Mouse (Mus musculus): ENCODE measurements around the gene Bach1. TPM values are rescaled to one million over a fixed set of nuclear protein-coding genes. Genes with fewer than 3 reads are reported as not detected.

Bach1 gene
- total and polyA plus RNA-seq, 3 experiments: 11.4 to 20.9 (median 13.4) TPM

- peak; percentile 46; the same call in 1 of the 2 replicates for TF ChIP-seq MAFK (IDR thresholded peaks at IDR 0.05; ENCODE audit: insufficient replicate concordance, low read length)
- no peak for TF ChIP-seq ZC3H11A (IDR thresholded peaks at IDR 0.05; ENCODE audit: low read depth, low read length)
- no peak for TF ChIP-seq GABPA (IDR thresholded peaks at IDR 0.05; ENCODE audit: insufficient replicate concordance, low read depth, low read length)
- no peak for TF ChIP-seq NRF1 (IDR thresholded peaks at IDR 0.05; ENCODE audit: low read depth, low read length)
- peak; percentile 88; the same call in 1 of the 2 replicates for TF ChIP-seq TBP (conservative IDR thresholded peaks at IDR 0.05; ENCODE audit: low read depth, low read length)
- TF ChIP-seq ZNF384 (IDR thresholded peaks at IDR 0.05; ENCODE audit: low read depth, low read length): peak; percentile 40; the same call in 1 of the 2 replicates
- peak; percentile 61; the same call in 1 of the 2 replicates for TF ChIP-seq MYC (IDR thresholded peaks at IDR 0.05; ENCODE audit: low read depth, low read length)
- TF ChIP-seq TCF12 (IDR thresholded peaks at IDR 0.05; ENCODE audit: low read depth, low read length): peak; percentile 87
- no peak for TF ChIP-seq UBTF (IDR thresholded peaks at IDR 0.05; ENCODE audit: low read depth, low read length)
- 0 out of 2 replicates have a peak, but pooled peaks have one; percentile 47 for TF ChIP-seq RCOR1 (conservative IDR thresholded peaks at IDR 0.05; ENCODE audit: low read depth, low read length)
- TF ChIP-seq HCFC1 (IDR thresholded peaks at IDR 0.05; ENCODE audit: low read depth, low read length): peak; percentile 73
- TF ChIP-seq RAD21 (IDR thresholded peaks at IDR 0.05; ENCODE audit: low read depth, low read length): no peak
- no peak for TF ChIP-seq E2F4 (IDR thresholded peaks at IDR 0.05; ENCODE audit: insufficient replicate concordance, low read depth, low read length)
- no peak for TF ChIP-seq SMC3 (IDR thresholded peaks at IDR 0.05; ENCODE audit: low read depth, low read length)
- no peak; a peak in 1 of 4 replicates for TF ChIP-seq CTCF (conservative IDR thresholded peaks at IDR 0.05 in 1 of 2, IDR thresholded peaks at IDR 0.05 in 1 of 2; ENCODE audit: low read depth in 2 of 2, low read length in 2 of 2)
- peak; percentile 54; the same call in 1 of the 2 replicates for TF ChIP-seq IRF4 (IDR thresholded peaks at IDR 0.05; ENCODE audit: low read depth, low read length)
- peak; percentile 62; the same call in 1 of the 2 replicates for TF ChIP-seq CHD1 (IDR thresholded peaks at IDR 0.05; ENCODE audit: low read depth, low read length)
- TF ChIP-seq SIN3A (IDR thresholded peaks at IDR 0.05; ENCODE audit: low read length): peak; percentile 75
- TF ChIP-seq JUN (IDR thresholded peaks at IDR 0.05; ENCODE audit: insufficient read depth, low read depth, low read length): peak; percentile 66; the same call in 1 of the 2 replicates
- TF ChIP-seq ETS1 (conservative IDR thresholded peaks at IDR 0.05; ENCODE audit: low read depth, low read length): peak; percentile 44; the same call in 1 of the 2 replicates
- peak; percentile 83 for TF ChIP-seq POLR2A (IDR thresholded peaks at IDR 0.05; ENCODE audit: low read depth, low read length)
- no peak for TF ChIP-seq ZKSCAN1 (IDR thresholded peaks at IDR 0.05; ENCODE audit: borderline replicate concordance, low read depth, low read length)
- TF ChIP-seq USF1 (IDR thresholded peaks at IDR 0.05; ENCODE audit: low read depth, low read length): no peak
- TF ChIP-seq NELFE (IDR thresholded peaks at IDR 0.05; ENCODE audit: low read depth, low read length): peak; percentile 85
- TF ChIP-seq USF2 (conservative IDR thresholded peaks at IDR 0.05; ENCODE audit: low read depth, low read length): no peak
- peak; percentile 92 for TF ChIP-seq MXI1 (IDR thresholded peaks at IDR 0.05; ENCODE audit: low read depth, low read length)
- TF ChIP-seq MAZ (IDR thresholded peaks at IDR 0.05; ENCODE audit: low read depth, low read length): peak; percentile 65; the same call in 1 of the 2 replicates
- peak; percentile 64; the same call in 1 of the 2 replicates for TF ChIP-seq POLR2AphosphoS2 (IDR thresholded peaks at IDR 0.05; ENCODE audit: low read depth, low read length)
- peak; percentile 78 for TF ChIP-seq ZMIZ1 (IDR thresholded peaks at IDR 0.05; ENCODE audit: low read depth, low read length)
- peak; percentile 49; the same call in 1 of the 2 replicates for TF ChIP-seq MEF2A (IDR thresholded peaks at IDR 0.05; ENCODE audit: borderline replicate concordance, low read depth, low read length)
- TF ChIP-seq JUND (conservative IDR thresholded peaks at IDR 0.05; ENCODE audit: low read depth, low read length): peak; percentile 82
- TF ChIP-seq EP300 (IDR thresholded peaks at IDR 0.05; ENCODE audit: low read length): peak; percentile 49; the same call in 1 of the 2 replicates
- TF ChIP-seq ELF1 (IDR thresholded peaks at IDR 0.05; ENCODE audit: low read depth, low read length): peak; percentile 92
- 0 out of 2 replicates have a peak, but pooled peaks have one; percentile 50 for TF ChIP-seq KAT2A (IDR thresholded peaks at IDR 0.05; ENCODE audit: insufficient replicate concordance, low read length)
- TF ChIP-seq PAX5 (IDR thresholded peaks at IDR 0.05; ENCODE audit: low read length): no peak
- TF ChIP-seq CHD2 (IDR thresholded peaks at IDR 0.05; ENCODE audit: low read length): peak; percentile 73; the same call in 1 of the 2 replicates
- peak; percentile 28; the same call in 1 of the 2 replicates for TF ChIP-seq BHLHE40 (IDR thresholded peaks at IDR 0.05; ENCODE audit: low read depth, low read length)
- TF ChIP-seq MAX (IDR thresholded peaks at IDR 0.05; ENCODE audit: low read length): peak; percentile 80
- dilution Hi-C loops (cut with MboI; ENCODE audit: extremely low pct_ligation_motif_present, extremely low pct_unique_long_range_greater_than_20kb, low sequenced_read_pairs): no loop called here
- in situ Hi-C loops (cut with MboI; ENCODE audit: low pct_ligation_motif_present, low pct_unique_long_range_greater_than_20kb, low sequenced_read_pairs): no loop called here
- DNase-seq (ENCODE audit: extremely low read depth): peak; percentile 96
- Histone ChIP-seq H3K9ac (ENCODE audit: insufficient read depth, low read depth) (peak overlapping the region; percentile 48), H3K27me3 (replicated peaks) (no peaks in the 10 kb centered on the region), H3K9me3 (replicated peaks; ENCODE audit: low read length) (no peaks in the 10 kb centered on the region), H3K36me3 (replicated peaks in 1 of 2; ENCODE audit: control insufficient read depth in 1 of 2, insufficient read depth in 1 of 2, low read length in 1 of 2) (no peaks in the 10 kb centered on the region), H3K4me3 (replicated peaks in 1 of 3; ENCODE audit: low read depth in 2 of 3, low read length in 2 of 3, poor library complexity in 1 of 3) (peak overlapping the region; percentile 36 to 57 (median 51)), H3K4me1 (ENCODE audit: control insufficient read depth in 1 of 2, insufficient read depth in 2 of 2) (peaks cover 0 to 13% of the 10 kb centered on the region in 2 experiments; a peak in 1 of 4 replicates), H3K4me2 (ENCODE audit: insufficient read depth, low read depth, poor library complexity, severe bottlenecking) (peak overlapping the region; percentile 43), H3K79me2 (replicated peaks; ENCODE audit: control insufficient read depth, extremely low read depth, insufficient read depth, poor library complexity, severe bottlenecking) (no peaks in the 10 kb centered on the region), H3K27ac (ENCODE audit: insufficient read depth, low read depth) (no peak overlapping the region)
Measured at GRCm38 (mm10) chr16:87764668-87765109, 65.9 kb downstream of the Bach1 start.

Data from CH12.LX (cell line).